Mouse (Mus musculus) lung, postnatal 0 days (tissue): ENCODE results near the gene Ankrd44.

Experiments
- CTCF ChIP-seq: IDR thresholded peaks from 2 replicates; pipeline ENCODE4 v1.5.1; 2016; ENCODE audit warnings: antibody characterized with exemption, mild to moderate bottlenecking
- EP300 ChIP-seq: IDR thresholded peaks from 2 replicates; pipeline ENCODE4 v1.6.1; 2016; ENCODE audit warnings: antibody characterized with exemption, mild to moderate bottlenecking, control low read depth

GRCm38 (mm10) chr1:54960613-54961165 is 34.5 kb upstream of the Ankrd44 start:
- no peak for TF ChIP-seq CTCF
- TF ChIP-seq EP300, result no peak
